Mouse (Mus musculus) neural tube, postnatal 0 days (tissue): Measurements from ENCODE around the gene Slc23a3. TPM values are rescaled to one million over a fixed set of nuclear protein-coding genes. Genes with fewer than 3 reads are reported as not detected.

Experiments used
- polyA plus RNA-seq: library from polyadenylated mRNA; unstranded; fragments of >200 nt; fragmentation: Nextera tagmentation; extraction: Ambion mirVana; gene quantifications from 2 replicates; pipeline ENCODE4 v1.2.1, GENCODE M21; 2015

Slc23a3 gene
- not detected in 2 replicates for polyA plus RNA-seq

DNA sequence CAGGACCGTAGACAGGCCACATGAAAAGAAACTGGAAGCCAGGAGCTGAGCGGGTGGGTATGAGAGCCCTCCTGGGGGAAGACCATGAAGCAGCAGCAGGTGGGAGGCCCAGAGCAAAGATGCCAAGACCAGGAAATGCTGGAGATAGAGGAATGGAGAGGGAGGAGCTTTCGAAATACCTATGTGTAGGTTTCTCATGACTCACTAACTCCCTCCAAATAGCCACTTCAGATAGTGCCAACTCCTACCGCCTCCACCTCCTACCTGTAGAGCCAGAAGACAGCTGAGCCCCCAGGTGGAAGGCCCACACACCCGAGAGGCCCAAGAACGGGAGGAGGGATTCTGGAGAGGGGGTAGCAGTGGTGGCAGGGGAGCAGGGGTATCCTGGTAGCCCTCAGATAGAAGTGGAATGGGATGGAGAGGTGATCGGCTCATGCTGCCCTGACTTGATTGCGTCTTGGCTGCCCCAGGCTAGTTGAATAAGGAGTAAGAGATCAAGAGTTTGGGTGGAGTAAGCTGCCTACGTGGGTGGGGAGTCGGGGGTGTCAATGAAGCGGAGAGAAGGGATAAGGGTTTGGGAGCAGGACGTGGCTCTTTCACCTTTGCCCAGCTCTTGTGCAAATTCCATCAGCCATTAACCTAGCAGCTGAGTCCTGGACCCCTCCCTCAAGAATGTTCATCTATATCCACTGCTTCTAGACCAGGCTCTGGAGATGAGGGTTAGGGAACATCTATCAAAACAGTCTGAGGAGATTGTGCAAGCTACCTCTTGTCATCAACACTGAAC is at the start of gene Slc23a3:
Gene Slc23a3, minus strand, starts transcription at position 470 of the 787 bp plus-strand sequence.

DNA sequence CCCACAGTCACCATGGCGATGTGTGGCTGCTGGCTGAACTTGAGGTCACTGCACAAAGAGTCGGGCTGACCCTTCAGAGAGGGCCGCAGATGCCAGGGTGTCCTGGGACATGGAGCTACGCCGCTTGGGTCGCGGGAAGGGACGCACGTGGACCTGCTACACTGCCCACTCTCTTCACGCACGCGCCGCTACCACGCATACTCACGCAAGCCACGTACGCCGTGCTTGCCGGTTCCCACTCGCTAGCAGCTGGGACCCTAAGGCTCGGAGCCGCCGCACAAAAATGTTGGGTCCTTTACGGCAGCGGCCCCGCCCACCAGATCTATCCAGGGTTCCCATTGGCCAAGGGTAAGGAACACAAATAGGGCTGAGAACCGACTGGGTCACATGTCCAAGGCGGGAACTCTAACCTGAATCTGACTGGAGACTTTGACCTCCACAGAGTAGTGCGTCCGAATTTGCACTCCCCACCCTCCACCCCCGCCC is 46.5 kb upstream of the Slc23a3 start, which contains the start of gene Abcb6:
Gene Abcb6, minus strand, starts transcription at position 288 of the 486 bp plus-strand sequence.

DNA sequence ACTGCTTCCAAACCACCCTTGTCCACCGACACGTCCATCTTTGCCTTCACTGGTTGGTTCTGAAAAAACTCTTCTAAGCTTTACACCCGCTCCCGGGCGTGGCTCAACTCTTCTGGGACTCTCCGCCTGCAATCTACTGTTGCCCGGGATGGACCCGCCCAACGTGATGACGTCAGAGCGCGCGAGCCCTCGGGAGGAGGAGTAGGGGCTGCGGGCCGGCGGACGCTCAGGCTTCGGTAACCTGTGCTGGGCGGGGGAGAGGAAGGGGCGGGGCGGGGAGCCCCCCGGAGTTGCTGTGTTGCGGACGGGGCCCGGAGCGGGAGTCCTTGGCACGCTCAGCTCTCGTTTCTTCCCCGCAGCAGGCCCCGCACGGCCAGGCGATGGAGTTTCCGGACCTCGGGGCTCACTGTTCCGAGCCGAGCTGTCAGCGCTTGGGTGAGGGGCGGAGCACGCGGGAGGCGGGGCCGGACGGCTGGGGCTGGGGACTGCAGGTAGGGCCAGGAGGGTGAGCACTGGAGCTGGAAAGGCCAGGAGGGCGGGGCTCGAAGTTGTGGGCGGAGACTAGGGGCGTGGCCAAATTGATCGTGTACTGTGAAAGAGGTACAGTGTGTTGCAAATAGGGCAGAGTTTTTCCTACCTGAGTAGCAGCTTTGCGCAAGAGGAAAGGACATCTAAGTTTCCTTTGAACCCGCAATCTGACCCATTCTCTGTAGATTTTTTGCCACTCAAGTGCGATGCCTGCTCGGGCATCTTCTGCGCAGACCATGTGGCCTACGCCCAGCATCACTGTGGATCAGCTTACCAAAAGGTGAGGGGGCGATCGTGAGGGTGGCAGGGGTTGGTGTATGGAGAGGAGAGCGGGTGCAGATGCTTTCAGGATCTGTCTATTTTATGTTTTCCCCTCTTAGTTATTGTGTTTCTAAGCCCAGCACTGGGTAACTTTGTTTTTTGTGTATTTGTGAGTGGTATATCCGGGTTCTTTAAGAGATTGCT is 35.1 kb upstream of the Slc23a3 start, which contains the start of gene Zfand2b:
Gene Zfand2b, plus strand, starts transcription at position 175 of the 993 bp plus-strand sequence.

DNA sequence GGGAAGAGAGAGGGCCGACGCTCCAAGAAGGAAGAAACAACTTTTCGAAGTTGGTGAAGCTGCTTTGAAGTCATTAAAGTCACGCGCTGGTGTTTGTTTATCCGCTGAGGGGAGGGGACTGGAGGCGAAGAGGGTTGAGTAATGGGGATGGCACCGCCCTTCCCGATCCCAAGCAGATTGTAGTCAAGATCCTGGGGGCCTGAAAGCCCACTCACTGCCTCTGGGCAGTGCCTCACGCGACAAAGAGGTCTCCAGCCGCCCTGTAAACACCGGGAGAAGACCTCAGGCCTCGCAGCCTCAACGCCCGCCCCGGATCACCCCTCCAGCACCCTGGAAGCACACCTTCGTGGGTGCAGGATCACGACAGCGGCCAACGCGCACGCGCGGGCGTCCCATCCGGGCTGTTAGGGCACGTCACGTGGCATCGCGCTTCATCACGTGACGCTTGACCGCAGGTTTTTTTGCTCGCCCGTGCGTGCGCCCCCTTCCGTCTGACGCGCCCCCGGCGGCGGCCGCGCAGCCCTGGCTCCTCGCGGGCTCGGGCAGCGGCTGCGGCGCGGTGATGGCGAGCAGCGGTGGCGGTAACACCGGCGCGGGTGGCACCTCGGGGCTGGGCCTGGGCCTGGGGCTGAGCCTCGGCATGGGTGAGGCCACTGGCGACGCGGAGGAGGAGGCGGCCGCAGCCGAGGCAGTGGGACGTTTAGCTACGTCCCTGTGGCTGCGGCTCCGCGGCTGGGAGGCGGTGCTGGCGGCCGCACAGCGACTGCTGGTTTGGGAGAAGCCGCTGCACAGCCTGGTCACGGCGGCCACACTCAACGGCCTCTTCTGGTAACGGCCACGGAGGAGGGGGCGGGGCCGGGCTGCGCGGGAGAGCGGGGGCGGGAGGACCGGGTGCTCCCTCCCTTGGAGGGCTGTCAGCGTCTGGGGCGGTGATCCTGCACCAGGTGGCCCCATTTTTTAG is 8.9 kb upstream of the Slc23a3 start, which contains the start of the genes Cnppd1 and Retreg2:
Gene Cnppd1, minus strand, starts transcription at position 411 of the 961 bp plus-strand sequence.
Gene Retreg2, plus strand, starts transcription at position 478 of the 961 bp plus-strand sequence.

DNA sequence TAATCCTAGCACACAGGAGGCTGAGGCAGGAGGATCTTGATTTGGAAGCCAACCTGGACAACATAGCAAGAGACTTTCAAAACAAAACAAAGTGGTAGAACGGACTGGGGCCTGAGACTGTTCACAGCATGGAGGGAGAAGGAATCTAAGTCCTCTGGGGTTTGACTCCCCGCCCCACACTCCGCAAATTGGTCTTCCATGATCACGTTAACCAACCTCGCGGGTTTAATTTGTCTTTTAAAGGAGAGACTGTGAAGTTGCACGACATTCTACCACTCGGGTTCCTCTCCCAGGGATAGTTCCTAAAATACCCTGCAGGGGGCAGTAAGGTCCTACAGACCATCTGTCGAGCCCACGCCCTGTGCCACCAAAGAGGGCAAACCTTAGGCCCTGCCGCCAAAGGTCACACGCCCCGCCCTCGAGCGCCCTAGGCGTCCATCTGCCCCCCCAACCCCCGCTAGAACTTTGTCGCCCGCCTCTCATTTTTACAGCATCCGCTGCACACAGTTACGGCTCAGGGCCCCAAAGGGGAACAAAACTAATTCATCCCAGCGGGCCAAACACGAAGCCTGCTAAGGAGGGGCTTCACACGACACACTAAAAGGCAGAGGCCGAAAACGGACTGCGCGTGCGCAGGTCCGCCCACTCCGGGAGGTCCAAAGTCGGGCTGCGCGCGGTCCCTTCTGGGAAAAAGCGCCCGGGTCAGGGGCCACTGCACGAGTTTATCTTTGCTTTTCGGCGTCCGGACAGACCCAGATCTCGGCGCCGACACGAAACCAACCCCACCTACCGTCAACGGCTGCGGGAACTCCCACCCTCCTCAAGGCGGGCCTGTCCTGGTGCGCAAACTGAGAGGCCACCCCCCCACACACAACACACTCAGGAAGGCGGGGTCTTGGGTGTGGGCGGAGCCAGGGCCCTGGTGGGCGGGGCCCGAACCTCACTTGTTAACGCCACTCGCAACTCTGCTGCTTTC is 9.1 kb downstream of the Slc23a3 start, which contains the start of gene Nhej1:
Gene Nhej1, minus strand, starts transcription at position 855 of the 976 bp plus-strand sequence.

Other genes starting within 250 kb of the Slc23a3 start
- 0.15 TPM in 1 of 2 replicates, not detected in the other for gene Fev, start 248.5 kb downstream of the Slc23a3 start, polyA plus RNA-seq
- 0.75 and 1.1 TPM in 2 replicates for gene Cryba2, start 240.7 kb downstream of the Slc23a3 start, polyA plus RNA-seq
- gene Cfap65, start 198.3 kb downstream of the Slc23a3 start, polyA plus RNA-seq, result 0.81 and 1.1 TPM in 2 replicates
- 0.10 and 0.15 TPM in 2 replicates for gene Ihh, start 182.2 kb downstream of the Slc23a3 start, polyA plus RNA-seq
- 4.5 and 4.7 TPM in 2 replicates for gene Nhej1, start 8.7 kb downstream of the Slc23a3 start, polyA plus RNA-seq
- gene Cnppd1, start 8.8 kb upstream of the Slc23a3 start, polyA plus RNA-seq, result 32.1 and 35.5 TPM in 2 replicates
- gene Retreg2, start 8.9 kb upstream of the Slc23a3 start, polyA plus RNA-seq, result 148 and 155 TPM in 2 replicates
- gene Zfand2b, start 34.8 kb upstream of the Slc23a3 start, polyA plus RNA-seq, result 37.1 and 39.3 TPM in 2 replicates
- 44.3 and 44.7 TPM in 2 replicates for gene Abcb6, start 46.5 kb upstream of the Slc23a3 start, polyA plus RNA-seq
- 19.4 and 20.2 TPM in 2 replicates for gene Ankzf1, start 58.3 kb upstream of the Slc23a3 start, polyA plus RNA-seq
- gene Atg9a, start 58.3 kb upstream of the Slc23a3 start, polyA plus RNA-seq, result 66.7 and 73.9 TPM in 2 replicates
- 11.7 and 17.5 TPM in 2 replicates for gene Glb1l, start 76.9 kb upstream of the Slc23a3 start, polyA plus RNA-seq
- gene Stk16, start 76.9 kb upstream of the Slc23a3 start, polyA plus RNA-seq, result 118 and 119 TPM in 2 replicates
- gene Tuba4a, start 86.0 kb upstream of the Slc23a3 start, polyA plus RNA-seq, result 200 and 210 TPM in 2 replicates
- 0.34 and 0.51 TPM in 2 replicates for gene A630095N17Rik, start 98.2 kb upstream of the Slc23a3 start, polyA plus RNA-seq
- gene Dnajb2, start 102.5 kb upstream of the Slc23a3 start, polyA plus RNA-seq, result 72.4 and 86.4 TPM in 2 replicates
- 51.2 and 57.2 TPM in 2 replicates for gene Ptprn, start 130.6 kb upstream of the Slc23a3 start, polyA plus RNA-seq
- gene Resp18, start 144.5 kb upstream of the Slc23a3 start, polyA plus RNA-seq, result 505 and 560 TPM in 2 replicates
- gene Dnpep, start 184.1 kb upstream of the Slc23a3 start, polyA plus RNA-seq, result 125 and 134 TPM in 2 replicates
- gene Des, start 226.4 kb upstream of the Slc23a3 start, polyA plus RNA-seq, result 2.2 and 2.5 TPM in 2 replicates
- 21.1 and 25.5 TPM in 2 replicates for gene Speg, start 241.4 kb upstream of the Slc23a3 start, polyA plus RNA-seq